Mouse (Mus musculus) MEL-GATA-1-ER (cell line): ENCODE data around the gene Ugt1a10.
"Not testable (repeated sequence)": the region's sequence is repeated elsewhere in the genome, so short reads cannot be mapped to it uniquely, and the experiment has no call there.

Experiments used
- DNase-seq: peaks from one replicate; pipeline ENCODE4 v3.0.0-alpha.2; 2012; ENCODE audit warnings: low read depth; ENCODE audit errors: extremely low read depth

Ugt1a10 gene

GRCm38 (mm10) chr1:88137264-88137663, 82.1 kb downstream of the Ugt1a10 start:
- no peak for DNase-seq

GRCm38 (mm10) chr1:88138145-88138544, 83.0 kb downstream of the Ugt1a10 start:
- no peak for DNase-seq

DNA sequence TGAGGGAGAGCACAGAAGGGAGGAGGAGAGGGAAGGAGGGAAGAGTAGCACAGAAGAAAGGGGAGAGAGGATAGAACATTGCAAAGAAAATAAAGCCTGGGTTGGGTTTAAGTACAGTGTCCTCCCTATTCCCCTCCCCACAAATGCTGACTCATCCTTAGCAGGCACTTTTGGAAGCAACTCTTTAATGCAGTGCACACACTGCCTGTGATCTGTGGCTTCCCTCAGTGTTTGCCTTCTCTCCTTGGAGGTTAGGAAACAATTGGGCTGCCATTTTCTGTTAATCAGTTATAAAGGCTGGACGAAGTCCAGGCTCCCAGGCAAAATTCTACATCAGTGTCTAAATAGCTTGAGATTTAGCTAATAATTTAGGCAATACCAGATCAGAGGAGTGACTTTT, 85.3 kb downstream of the Ugt1a10 start:
- not testable (repeated sequence) for DNase-seq

GRCm38 (mm10) chr1:88143966-88144675, 88.9 kb downstream of the Ugt1a10 start:
- not testable (repeated sequence) for DNase-seq

DNA sequence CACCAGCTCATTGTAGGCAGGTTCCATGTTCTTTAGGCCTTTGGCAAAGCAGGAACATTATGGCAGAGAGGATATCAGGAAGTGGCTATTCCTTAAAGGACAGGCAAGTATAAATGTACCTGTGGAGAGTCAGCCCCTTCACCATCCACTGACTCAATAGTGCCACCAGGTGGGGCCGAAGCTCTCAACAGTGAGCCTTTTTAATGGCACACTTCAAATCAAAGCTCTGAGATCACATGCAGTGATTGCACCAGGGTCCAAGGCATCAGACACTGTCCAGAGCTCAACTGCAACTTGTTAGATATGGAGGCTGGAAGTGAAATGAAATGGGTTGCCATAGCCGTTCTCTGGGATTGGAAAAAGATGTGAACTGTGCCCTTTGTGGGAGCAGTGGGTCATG, 90.1 kb downstream of the Ugt1a10 start:
- not testable (repeated sequence) for DNase-seq

GRCm38 (mm10) chr1:88150133-88150532, 94.9 kb downstream of the Ugt1a10 start:
- DNase-seq, result not testable (repeated sequence)

GRCm38 (mm10) chr1:88158430-88158829, 103.2 kb downstream of the Ugt1a10 start:
- no peak for DNase-seq

- no peak for DNase-seq
Measured at GRCm38 (mm10) chr1:88165711-88166110, 110.5 kb downstream of the Ugt1a10 start, which contains the start of gene Ugt1a5. TSS of gene Ugt1a5 (plus strand) at chr1:88166012.

DNA sequence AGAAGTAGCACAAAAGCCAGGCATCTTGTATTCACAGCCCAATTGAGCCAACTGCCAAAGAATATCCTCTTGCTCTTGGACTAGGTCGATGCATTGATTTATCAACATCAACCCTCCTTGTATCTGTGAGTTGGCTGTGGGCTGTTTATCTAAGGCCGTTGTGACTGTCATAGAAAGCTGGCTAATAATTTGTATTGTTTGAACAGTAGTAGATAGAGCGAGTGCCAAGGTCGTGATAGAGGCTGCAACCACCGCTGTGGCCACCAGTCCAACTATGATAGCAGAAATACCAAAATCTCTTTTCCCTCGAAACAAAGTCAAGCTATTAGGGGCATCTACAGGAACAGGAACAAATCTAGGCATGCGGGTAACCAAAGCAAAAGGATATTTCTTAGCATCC, 117.0 kb downstream of the Ugt1a10 start:
- DNase-seq, result not testable (repeated sequence)

DNA sequence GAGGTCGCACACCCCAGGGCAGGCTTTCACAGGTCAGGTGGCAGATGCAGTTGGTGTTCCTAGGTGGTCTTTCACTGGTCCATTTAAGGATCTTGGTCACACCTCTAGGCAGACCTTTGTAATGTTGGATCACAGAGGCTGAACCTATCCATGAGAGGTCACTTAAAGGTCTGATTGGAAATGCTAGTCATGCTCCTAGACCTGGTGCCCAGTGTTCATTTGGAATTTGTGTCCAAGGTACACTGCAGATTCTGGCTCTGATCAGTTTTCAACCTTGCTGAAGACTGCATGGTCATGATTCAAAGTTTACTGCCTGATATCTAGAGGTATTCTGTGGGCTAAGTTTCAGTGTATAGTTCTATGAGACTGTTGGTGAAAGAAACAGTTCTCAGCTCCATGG, 124.5 kb downstream of the Ugt1a10 start:
- DNase-seq, result no peak

DNA sequence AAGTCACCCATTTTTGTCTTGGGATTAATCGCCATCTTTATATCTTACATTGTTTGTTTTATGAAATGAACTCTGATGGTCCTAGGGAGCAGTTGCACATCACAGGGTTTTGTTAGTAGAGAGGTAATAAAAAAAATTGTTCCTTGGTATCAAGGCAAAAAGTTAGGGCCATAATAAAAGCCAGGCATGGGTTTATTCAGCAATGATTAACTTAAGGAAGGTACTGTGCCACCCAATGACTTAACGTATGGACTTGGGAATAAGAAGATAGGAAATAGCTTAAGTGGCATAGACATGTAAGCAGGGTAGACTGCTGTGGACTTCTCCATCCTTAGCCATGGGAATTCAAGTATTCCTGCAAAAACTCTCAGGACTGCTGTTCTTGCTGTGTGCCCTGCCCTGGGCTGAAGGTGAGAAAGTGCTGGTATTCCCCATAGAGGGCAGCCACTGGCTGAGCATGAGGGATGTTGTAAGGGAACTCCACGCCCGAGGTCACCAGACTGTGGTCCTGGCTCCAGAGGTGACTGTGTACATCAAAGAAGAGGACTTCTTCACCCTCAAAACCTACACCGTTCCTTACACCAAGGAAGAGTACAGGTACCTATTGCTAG, 131.2 kb downstream of the Ugt1a10 start:
- DNase-seq, result no peak

DNA sequence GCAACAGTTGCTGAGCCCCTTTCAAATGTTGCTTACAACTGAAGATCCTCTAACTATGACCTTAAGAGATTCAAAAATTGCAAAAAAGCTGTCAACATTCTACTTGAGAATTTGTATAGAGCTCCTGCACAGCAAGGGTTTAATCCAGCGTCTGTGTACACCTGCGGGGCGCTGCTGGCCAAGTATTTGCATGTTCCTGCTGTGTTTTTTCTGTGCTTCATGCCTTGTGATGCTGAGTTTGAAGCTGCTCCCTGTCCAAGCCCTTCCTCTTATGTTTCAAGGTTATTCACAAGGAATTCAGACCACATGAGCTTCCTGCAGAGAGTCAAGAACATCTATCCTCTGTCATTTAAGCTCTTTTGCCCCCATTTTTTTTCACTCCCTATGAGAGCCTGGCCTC, 136.9 kb downstream of the Ugt1a10 start:
- DNase-seq, result no peak

DNA sequence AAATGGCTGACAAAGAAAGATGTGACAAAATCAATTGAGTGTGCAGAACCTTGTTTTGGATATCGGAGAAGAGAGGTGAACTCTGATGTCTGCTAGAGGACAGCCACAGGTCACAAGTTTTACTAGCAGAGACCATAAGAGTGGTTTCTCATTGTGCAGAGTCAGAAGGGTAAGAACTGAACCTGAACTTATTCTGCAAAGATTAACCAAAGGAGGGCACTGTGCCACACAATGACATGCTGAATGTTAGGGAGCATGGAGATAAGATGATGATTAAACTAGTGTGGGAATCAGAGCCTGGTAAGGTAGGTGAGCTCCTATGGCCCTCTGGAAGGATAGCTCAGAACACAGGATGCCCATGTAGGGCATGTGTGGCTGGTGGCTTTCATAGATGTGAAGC, 140.5 kb downstream of the Ugt1a10 start:
- no peak for DNase-seq

- no peak for DNase-seq
Measured at GRCm38 (mm10) chr1:88197443-88197842, 142.3 kb downstream of the Ugt1a10 start.

DNA sequence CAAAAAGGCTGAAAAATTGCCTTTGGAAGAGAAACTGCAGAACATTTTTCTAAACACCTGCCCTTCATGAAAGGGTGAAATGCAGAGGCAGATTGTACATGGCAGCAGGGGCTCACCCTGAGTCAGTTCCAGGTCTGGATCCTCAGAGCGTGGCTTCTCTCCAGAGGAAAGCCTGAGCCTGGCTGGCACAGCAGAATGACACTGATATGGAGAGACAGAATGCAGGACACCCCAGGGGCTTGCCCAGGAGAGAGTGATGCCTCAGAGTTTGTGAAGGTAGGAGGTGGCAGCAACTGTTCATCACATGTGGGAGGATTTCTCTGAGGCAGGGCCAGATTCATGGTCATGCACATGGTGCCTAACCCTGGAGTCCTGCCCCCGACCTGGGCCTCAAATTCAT, 144.8 kb downstream of the Ugt1a10 start:
- DNase-seq, result no peak

- DNase-seq, result no peak
Measured at GRCm38 (mm10) chr1:88200456-88200855, 145.3 kb downstream of the Ugt1a10 start, which contains the start of gene Ugt1a2. TSS of gene Ugt1a2 (plus strand) at chr1:88200601.

DNA sequence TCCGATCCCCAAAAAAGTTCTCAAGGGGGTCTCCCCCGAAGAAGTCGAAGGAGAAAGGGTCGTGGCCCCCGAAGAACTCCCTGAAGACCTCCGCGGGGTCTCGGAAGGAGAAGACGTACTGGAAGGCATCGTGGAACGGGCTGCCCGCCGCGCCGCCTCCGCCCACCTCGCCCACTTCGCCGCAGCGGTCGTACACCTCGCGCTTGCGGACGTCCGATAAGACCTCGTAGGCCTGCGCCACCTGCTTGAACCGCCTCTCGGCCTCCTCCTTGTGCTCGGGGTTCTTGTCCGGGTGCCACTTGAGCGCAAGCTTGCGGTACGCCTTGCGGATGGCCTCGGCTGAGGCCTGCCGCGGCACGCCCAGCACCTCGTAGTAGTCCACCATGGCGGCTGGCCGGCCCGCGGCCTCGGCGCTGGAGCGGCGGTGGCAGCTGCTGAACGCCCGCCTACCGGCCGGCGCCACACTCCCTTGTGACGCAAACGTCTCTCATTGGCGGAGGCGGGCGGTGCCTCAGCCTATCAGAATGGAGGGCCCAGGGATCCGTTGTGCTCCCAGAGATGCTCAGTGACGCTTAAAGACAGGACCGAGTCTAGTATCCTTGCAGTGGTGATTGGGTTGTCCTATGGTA, 150.2 kb downstream of the Ugt1a10 start, which contains the start of gene Dnajb3:
Dnajb3 (minus strand) TSS at position 489 of the 629 bp plus-strand sequence.
- no peak for DNase-seq

- DNase-seq, result peak; percentile 9
Measured at GRCm38 (mm10) chr1:88206843-88207479, 151.8 kb downstream of the Ugt1a10 start.

- DNase-seq, result no peak
Measured at GRCm38 (mm10) chr1:88211812-88212211, 156.6 kb downstream of the Ugt1a10 start, which contains the start of gene Ugt1a1. TSS of gene Ugt1a1 (plus strand) at chr1:88211959.

- no peak for DNase-seq
Measured at GRCm38 (mm10) chr1:88212341-88213045, 157.3 kb downstream of the Ugt1a10 start.

GRCm38 (mm10) chr1:88213061-88213460, 157.9 kb downstream of the Ugt1a10 start:
- DNase-seq, result no peak
